Mouse (Mus musculus): ENCODE results near the gene Purb.

DNA sequence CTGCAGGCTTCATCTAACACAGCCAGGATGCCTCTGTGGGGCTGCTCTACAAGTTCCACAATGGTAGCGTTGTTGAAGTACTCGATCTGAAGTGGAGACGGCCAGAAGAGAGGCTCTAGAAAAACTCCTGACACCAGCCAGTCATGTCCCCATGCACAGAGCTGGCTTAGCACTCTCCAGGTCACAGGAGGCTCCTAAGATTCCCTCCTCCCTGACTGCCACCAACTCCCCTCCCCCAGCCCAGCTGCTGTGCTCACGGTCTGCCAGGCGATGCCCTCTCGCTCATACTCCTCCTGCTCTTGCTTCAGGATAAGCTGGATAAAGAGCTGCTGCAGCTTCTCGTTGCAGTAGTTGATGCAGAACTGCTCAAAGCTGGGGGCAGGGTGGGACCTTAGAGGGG is 39.1 kb upstream of the Purb start:
- TF ChIP-seq CTCF (IDR thresholded peaks at IDR 0.05; ENCODE audit: extremely low read depth, insufficient read depth, insufficient read length, insufficient replicate concordance) (no peak), POLR2A (IDR thresholded peaks at IDR 0.05; ENCODE audit: low read depth, low read length) (no peak)
